Mouse (Mus musculus) stomach, embryonic 14.5 days (tissue): ENCODE measurements around the gene Igsf8. TPM values are rescaled to one million over a fixed set of nuclear protein-coding genes. Genes with fewer than 3 reads are reported as not detected.

Experiments used
- ATAC-seq: fragments of 200-750 bp; cut with Nextera tagmentation; 2 replicates; pipeline ENCODE4 v1.8.0; 2017; ENCODE audit warnings: low read depth, moderate TSS enrichment; ENCODE audit not compliant: insufficient number of reproducible peaks, insufficient read depth, low FRiP score
- H3K27ac ChIP-seq: fragments of 300-500 bp; sonication (generic); 2 replicates; pipeline ENCODE4 v1.5.1; 2014; ENCODE audit warnings: mild to moderate bottlenecking, low read length, moderate library complexity, mixed read lengths
- H3K27me3 ChIP-seq: fragments of 300-500 bp; sonication (generic); 2 replicates; pipeline ENCODE4 v1.6.1; 2014; ENCODE audit warnings: low read length, control low read depth, mixed read lengths; ENCODE audit not compliant: control insufficient read depth, insufficient read depth
- H3K36me3 ChIP-seq: fragments of 300-500 bp; sonication (generic); 2 replicates; pipeline ENCODE4 v1.6.1; 2014; ENCODE audit warnings: mild to moderate bottlenecking, control low read depth, low read length, moderate library complexity, mixed read lengths; ENCODE audit not compliant: control insufficient read depth, insufficient read depth
- H3K4me1 ChIP-seq: fragments of 300-500 bp; sonication (generic); 2 replicates; pipeline ENCODE4 v1.6.1; 2014; ENCODE audit warnings: low read length, control low read depth, mixed read lengths; ENCODE audit not compliant: control insufficient read depth, insufficient read depth
- H3K4me2 ChIP-seq: fragments of 300-500 bp; sonication (generic); replicated peaks from 2 replicates; pipeline ENCODE4 v1.6.1; 2014; ENCODE audit warnings: low read depth, low read length, control low read depth
- H3K4me3 ChIP-seq: fragments of 300-500 bp; sonication (generic); 2 replicates; pipeline ENCODE4 v1.5.1; 2014; ENCODE audit warnings: low read depth, low read length, control low read depth
- H3K9ac ChIP-seq: fragments of 300-500 bp; sonication (generic); replicated peaks from 2 replicates; pipeline ENCODE4 v1.6.1; 2014; ENCODE audit warnings: low read depth, mild to moderate bottlenecking, control low read depth, low read length, moderate library complexity, mixed read lengths
- H3K9me3 ChIP-seq: fragments of 300-500 bp; sonication (generic); 2 replicates; pipeline ENCODE4 v1.6.1; 2016; ENCODE audit warnings: low read depth, low read length, control low read depth; ENCODE audit not compliant: control insufficient read depth
- WGBS: fragments of 180-500 bp; shearing (Covaris S2); extraction: QIAGEN DNeasy Blood & Tissue Kit; methylation state at CpG from one replicate; pipeline ENCODE4 v1.1.7; 2014; 5-methylcytosine and 5-hydroxymethylcytosine counted together
- polyA plus RNA-seq: library from polyadenylated mRNA; unstranded; fragments of >200 nt; fragmentation: Nextera tagmentation; extraction: Ambion mirVana; gene quantifications from 2 replicates; pipeline ENCODE4 v1.2.1, GENCODE M21; 2014

Gene Igsf8
- polyA plus RNA-seq, 1 experiment from 2014 or later = 36.3 TPM

DNA sequence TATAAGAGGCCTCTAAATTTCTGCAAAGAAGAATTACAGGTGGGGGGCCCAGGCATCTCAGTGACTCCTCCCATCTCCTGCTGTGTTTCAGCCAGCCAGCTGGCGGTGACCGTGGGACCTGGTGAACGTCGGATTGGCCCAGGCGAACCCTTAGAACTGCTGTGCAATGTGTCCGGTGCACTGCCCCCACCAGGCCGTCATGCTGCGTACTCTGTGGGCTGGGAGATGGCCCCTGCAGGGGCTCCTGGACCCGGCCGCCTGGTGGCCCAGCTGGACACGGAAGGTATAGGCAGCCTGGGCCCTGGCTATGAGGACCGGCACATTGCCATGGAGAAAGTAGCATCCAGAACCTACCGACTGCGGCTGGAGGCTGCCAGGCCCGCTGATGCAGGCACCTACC lies 56.5 kb downstream of the Igsf8 start:
- Histone ChIP-seq H3K27ac (no peak overlapping the region), H3K9me3 (no peaks in the 10 kb centered on the region), H3K36me3 (no peaks in the 10 kb centered on the region; the same call in 1 of the 2 replicates), H3K9ac (no peak overlapping the region), H3K4me3 (no peak overlapping the region), H3K4me1 (peaks cover 8% of the 10 kb centered on the region), H3K4me2 (no peak overlapping the region), H3K27me3 (no peaks in the 10 kb centered on the region)
- WGBS = 67% methylated on average over 15 of the region's 15 CpGs
- no peak for ATAC-seq

DNA sequence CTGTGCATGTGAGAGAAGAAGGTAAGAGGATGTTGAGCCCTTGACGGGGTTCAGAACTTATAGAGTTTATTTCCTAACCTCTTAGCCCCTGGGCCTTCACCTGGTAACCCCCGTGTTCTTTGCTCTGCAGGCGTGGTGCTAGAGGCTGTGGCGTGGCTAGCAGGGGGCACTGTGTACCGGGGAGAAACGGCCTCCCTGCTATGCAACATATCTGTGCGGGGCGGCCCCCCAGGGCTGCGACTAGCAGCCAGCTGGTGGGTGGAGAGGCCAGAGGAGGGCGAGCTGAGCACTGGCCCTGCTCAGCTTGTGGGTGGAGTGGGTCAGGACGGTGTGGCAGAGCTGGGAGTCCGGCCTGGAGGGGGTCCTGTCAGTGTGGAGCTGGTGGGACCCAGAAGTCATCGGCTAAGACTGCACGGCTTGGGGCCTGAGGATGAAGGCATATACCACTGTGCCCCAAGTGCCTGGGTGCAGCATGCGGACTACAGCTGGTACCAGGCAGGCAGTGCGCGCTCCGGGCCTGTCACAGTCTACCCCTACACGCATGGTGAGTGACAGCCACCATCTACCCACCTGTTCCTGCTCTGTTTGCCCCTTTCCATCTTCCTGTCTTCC lies 57.1 kb downstream of the Igsf8 start:
- H3K36me3 ChIP-seq = no peaks in the 10 kb centered on the region; the same call in 1 of the 2 replicates
- ATAC-seq = no peak; the same call in 1 of the 2 replicates

DNA sequence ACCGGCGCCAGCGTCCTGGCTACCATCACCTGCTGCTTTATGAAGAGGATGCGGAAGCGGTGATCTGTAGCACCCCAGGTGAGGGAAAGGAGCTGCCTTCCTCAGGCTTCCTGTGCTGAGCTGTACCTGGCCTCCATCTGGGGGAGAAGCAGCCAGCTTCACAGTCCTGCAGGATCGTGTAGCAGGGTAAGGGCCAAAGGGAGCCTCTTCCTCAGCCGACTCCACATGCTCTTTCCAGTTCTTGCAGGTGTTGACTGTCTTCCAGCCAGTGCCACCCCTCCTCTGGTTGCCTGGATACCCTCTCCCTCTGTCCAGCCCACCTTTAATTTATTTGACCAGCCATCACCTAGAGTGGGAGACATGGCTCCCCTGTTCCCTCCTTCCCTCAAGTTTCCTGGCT lies 57.9 kb downstream of the Igsf8 start:
- 83% methylated on average over 7 of the region's 7 CpGs for WGBS
- no peak for ATAC-seq
- no peak overlapping the region for H3K9ac ChIP-seq

More for the DNA sequence above, 57.1 kb downstream of the Igsf8 start:
- peaks cover 2% of the 10 kb centered on the region; the same call in 1 of the 2 replicates for H3K4me1 ChIP-seq
- no peak overlapping the region for H3K9ac ChIP-seq
- H3K4me2 ChIP-seq = no peak overlapping the region
- WGBS = 86% methylated on average over 19 of the region's 19 CpGs
- H3K4me3 ChIP-seq = no peak overlapping the region
- no peaks in the 10 kb centered on the region for H3K27me3 ChIP-seq
- no peaks in the 10 kb centered on the region for H3K9me3 ChIP-seq
- no peak overlapping the region for H3K27ac ChIP-seq

DNA sequence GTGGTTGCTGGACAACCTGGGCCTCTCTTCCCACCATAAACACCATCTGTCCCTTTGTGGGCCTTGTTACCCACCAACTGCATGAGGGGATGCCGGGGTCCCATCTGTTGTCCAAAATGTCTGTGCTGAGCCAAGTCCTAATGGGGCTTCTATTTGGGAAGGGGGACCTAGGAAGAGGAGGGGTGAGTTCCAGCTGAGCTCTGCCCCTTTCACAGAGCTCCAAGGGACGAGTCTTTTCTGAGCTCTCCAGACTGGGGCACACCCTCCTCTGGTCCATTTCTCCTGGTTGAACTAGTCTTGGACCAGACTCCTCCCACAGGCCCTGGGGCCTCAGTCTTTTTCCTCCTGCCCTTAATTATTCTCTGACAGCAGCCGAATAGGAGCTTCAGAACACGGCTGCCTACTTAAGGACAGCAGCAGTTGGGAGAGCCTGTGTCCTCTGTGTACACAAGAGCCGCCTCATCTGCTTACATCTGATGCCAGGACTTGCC lies 58.5 kb downstream of the Igsf8 start:
- 33% methylated on average over 5 of the region's 5 CpGs for WGBS
- Histone ChIP-seq H3K4me2 (no peak overlapping the region), H3K27me3 (no peaks in the 10 kb centered on the region), H3K9me3 (no peaks in the 10 kb centered on the region), H3K4me3 (no peak overlapping the region), H3K27ac (no peak overlapping the region), H3K9ac (no peak overlapping the region), H3K36me3 (no peaks in the 10 kb centered on the region; the same call in 1 of the 2 replicates), H3K4me1 (no peaks in the 10 kb centered on the region; the same call in 1 of the 2 replicates)
- ATAC-seq = no peak

More for the DNA sequence above, 57.9 kb downstream of the Igsf8 start:
- no peaks in the 10 kb centered on the region; the same call in 1 of the 2 replicates for H3K36me3 ChIP-seq
- no peak overlapping the region for H3K4me2 ChIP-seq
- no peak overlapping the region for H3K27ac ChIP-seq
- H3K9me3 ChIP-seq = no peaks in the 10 kb centered on the region
- no peak overlapping the region for H3K4me3 ChIP-seq
- no peaks in the 10 kb centered on the region; the same call in 1 of the 2 replicates for H3K4me1 ChIP-seq
- no peaks in the 10 kb centered on the region for H3K27me3 ChIP-seq

DNA sequence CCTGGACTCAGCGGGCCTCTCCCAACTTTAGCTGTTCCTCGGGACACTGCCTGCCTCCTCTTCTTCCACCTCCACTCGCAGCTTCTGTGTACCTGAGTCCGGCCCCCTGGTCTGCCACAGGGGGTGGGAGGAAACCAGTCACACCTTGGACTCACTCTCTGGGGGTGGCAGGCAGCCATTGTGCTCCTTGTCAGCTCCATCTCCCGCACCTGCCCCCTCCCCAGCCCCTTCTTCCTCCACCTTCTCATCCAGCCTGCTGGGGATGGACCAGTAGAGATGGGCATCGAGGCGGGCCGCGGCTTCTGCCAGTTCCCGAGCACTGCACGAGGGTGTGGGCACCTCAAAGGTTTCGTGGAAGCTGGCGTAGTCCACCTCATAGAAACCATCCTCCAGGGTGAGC lies 61.3 kb downstream of the Igsf8 start:
- 54% methylated on average over 13 of the region's 13 CpGs for WGBS
- Histone ChIP-seq H3K4me1 (peaks cover 3% of the 10 kb centered on the region; the same call in 1 of the 2 replicates), H3K4me3 (no peak overlapping the region), H3K27ac (no peak overlapping the region), H3K27me3 (peaks cover 19% of the 10 kb centered on the region), H3K36me3 (no peaks in the 10 kb centered on the region; the same call in 1 of the 2 replicates), H3K9me3 (no peaks in the 10 kb centered on the region), H3K4me2 (no peak overlapping the region), H3K9ac (no peak overlapping the region)
- ATAC-seq = no peak

DNA sequence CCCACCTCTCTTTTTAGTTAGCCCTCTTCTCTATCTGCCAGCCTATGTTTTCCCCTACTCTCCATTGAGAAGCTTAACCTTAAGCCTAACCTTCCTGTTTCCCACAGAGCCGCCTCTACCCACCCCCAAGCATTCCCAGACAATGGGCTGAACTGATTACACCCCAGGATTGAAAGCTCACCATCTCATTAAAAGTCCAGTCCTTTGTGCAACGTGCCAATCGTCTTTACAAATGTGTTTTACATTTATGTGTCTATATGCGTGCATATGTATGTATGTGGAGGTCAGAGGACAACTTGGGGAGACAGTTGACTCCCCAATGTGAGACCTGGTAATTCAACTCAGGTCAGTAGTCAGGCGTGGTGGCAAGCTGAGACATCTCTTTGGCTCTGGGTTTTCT lies 61.9 kb downstream of the Igsf8 start:
- H3K27me3 ChIP-seq = peaks cover 22% of the 10 kb centered on the region

DNA sequence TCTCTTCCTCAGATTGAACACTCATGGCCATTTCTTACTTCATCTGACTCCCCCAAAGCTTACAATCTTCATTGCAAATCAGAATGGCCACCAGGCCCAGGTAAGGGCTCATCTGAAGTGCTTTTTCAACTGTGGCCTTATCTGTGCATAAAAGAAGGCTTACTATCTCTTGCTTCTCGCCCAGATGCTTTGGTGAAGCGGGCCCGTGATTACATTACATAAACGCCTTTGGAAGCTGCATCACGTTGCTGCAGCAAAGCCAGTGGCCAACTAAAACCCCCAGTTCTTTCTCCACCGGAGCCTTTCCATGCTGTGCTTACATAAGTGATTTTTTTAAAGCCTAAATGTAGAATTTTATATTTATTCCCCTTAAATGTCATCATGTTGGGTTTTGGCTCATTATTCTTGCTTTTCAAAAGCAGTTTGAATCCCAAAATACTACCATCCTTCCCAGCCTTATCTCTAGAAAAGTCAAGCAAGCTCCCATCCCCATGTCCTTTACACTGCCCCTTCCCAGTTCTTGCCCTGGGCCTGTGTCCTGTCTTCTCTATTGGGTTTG lies 62.4 kb downstream of the Igsf8 start:
- Histone ChIP-seq H3K27me3 (peaks cover 27% of the 10 kb centered on the region), H3K4me1 (peaks cover 3% of the 10 kb centered on the region; the same call in 1 of the 2 replicates), H3K9me3 (no peaks in the 10 kb centered on the region), H3K4me3 (no peak overlapping the region), H3K27ac (no peak overlapping the region), H3K36me3 (no peaks in the 10 kb centered on the region), H3K9ac (no peak overlapping the region), H3K4me2 (no peak overlapping the region)
- WGBS = 47% methylated on average over 6 of the region's 6 CpGs
- no peak for ATAC-seq

More for the DNA sequence above, 61.9 kb downstream of the Igsf8 start:
- ATAC-seq = no peak
- WGBS = 46% methylated on average over 5 of the region's 5 CpGs
- Histone ChIP-seq H3K9ac (no peak overlapping the region), H3K4me3 (no peak overlapping the region), H3K27ac (no peak overlapping the region), H3K36me3 (no peaks in the 10 kb centered on the region; the same call in 1 of the 2 replicates), H3K4me1 (peaks cover 3% of the 10 kb centered on the region; the same call in 1 of the 2 replicates), H3K4me2 (no peak overlapping the region), H3K9me3 (no peaks in the 10 kb centered on the region)

DNA sequence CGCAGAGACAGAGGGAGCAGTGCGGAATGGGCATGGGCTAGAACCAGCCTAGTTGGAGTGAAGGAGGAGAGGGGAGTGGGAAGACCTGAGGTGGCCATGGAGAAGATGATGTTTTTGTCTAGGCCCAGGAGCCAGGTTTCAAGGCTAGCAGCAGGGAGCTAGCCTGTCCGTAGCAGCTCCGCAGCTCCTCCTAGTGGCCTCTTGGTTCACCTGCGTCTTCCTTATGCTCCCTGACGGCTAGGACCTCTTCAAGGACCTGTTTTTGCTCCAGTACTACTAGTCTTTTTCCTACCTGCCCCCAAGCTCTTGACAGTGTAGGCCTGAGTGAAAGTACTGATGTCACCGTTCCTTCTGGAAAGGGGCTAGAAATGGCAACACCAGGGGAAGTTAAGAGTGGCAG lies 63.3 kb downstream of the Igsf8 start:
- Histone ChIP-seq H3K27me3 (peaks cover 30% of the 10 kb centered on the region), H3K27ac (no peak overlapping the region), H3K4me2 (no peak overlapping the region), H3K9me3 (no peaks in the 10 kb centered on the region), H3K36me3 (no peaks in the 10 kb centered on the region), H3K4me3 (no peak overlapping the region), H3K9ac (no peak overlapping the region), H3K4me1 (peaks cover 3% of the 10 kb centered on the region; the same call in 1 of the 2 replicates)
- 17% methylated on average over 7 of the region's 7 CpGs for WGBS
- peak; percentile 50; the same call in 1 of the 2 replicates for ATAC-seq
